Mouse (Mus musculus) erythroblast, embryonic 14.5 days (primary cell): ENCODE data around the gene Rbms3. TPM values are rescaled to one million over a fixed set of nuclear protein-coding genes. Genes with fewer than 3 reads are reported as not detected.
A peak's percentile ranks its signal among the peaks of the same experiment; 100 is the strongest.

Source experiments
- H3K27me3 ChIP-seq: 2 replicates; pipeline ENCODE4 v1.6.1; 2012; ENCODE audit warnings: inconsistent platforms; ENCODE audit not compliant: control insufficient read depth
- H3K36me3 ChIP-seq: 2 replicates; pipeline ENCODE4 v1.6.1; 2012; ENCODE audit warnings: mild to moderate bottlenecking, inconsistent platforms; ENCODE audit not compliant: control insufficient read depth
- H3K4me1 ChIP-seq: 2 replicates; pipeline ENCODE4 v1.6.1; 2012; ENCODE audit warnings: inconsistent platforms; ENCODE audit not compliant: control insufficient read depth
- H3K4me3 ChIP-seq: replicated peaks from 2 replicates; pipeline ENCODE3; 2012; ENCODE audit warnings: moderate library complexity, mild to moderate bottlenecking, inconsistent platforms
- H3K9me3 ChIP-seq: 2 replicates; pipeline ENCODE4 v1.6.1; 2012; ENCODE audit warnings: low read length, inconsistent platforms, mixed read lengths; ENCODE audit not compliant: control insufficient read depth
- GATA1 ChIP-seq: IDR thresholded peaks from 2 replicates; pipeline ENCODE4 v1.6.1; 2012; ENCODE audit warnings: low read length, inconsistent platforms, mixed read lengths
- TAL1 ChIP-seq: IDR thresholded peaks from 3 replicates; pipeline ENCODE4 v1.6.1; 2012; ENCODE audit warnings: low read length, inconsistent platforms, mixed read lengths
- polyA plus RNA-seq: library from polyadenylated mRNA; stranded (reverse); fragments of >175 nt; gene quantifications from 2 replicates; pipeline ENCODE4 v1.2.3, GENCODE M21; 2012

Gene Rbms3
- polyA plus RNA-seq, 1 experiment, result not detected

- Histone ChIP-seq H3K4me3 (no peak overlapping the region), H3K9me3 (no peaks in the 10 kb centered on the region), H3K27me3 (no peaks in the 10 kb centered on the region), H3K36me3 (no peaks in the 10 kb centered on the region), H3K4me1 (no peaks in the 10 kb centered on the region)
- no peak for TF ChIP-seq GATA1
- no peak for TF ChIP-seq TAL1
Observed at GRCm38 (mm10) chr9:116905646-116906045, 724.1 kb downstream of the Rbms3 start.

DNA sequence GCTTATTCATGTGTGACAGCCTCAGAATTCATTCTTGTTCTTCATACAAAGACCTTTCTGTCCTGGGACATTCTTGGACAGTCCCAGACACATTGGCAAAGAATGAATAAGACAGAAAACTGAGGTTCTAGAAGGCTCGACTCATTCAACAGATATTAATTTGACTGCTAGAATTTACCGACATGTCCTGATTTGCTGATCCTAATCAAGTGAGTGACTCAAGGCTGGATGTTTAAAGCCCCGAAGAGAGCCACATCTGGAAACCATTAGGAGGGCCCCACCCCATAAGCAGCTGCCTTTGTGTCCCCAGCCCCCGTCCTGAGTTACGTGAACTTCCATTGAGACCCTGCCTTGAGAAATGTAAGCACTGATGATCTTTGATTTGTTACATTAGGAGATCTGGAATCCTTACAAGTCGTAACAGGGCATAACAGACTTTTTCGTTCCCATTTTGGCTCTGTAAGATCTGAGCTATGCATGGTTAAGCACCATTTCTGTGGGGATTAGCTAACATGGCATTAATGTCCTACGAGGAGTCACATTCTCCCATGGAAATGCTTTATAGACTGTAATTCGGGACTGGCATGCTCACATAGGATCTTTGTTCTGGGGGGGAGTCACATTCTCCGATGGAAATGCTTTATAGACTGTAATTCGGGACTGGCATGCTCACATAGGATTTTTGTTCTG is 726.3 kb downstream of the Rbms3 start:
- Histone ChIP-seq H3K27me3 (no peaks in the 10 kb centered on the region), H3K4me1 (no peaks in the 10 kb centered on the region), H3K9me3 (no peaks in the 10 kb centered on the region), H3K4me3 (no peak overlapping the region), H3K36me3 (no peaks in the 10 kb centered on the region)
- TF ChIP-seq GATA1 (no peak), TAL1 (no peak)

DNA sequence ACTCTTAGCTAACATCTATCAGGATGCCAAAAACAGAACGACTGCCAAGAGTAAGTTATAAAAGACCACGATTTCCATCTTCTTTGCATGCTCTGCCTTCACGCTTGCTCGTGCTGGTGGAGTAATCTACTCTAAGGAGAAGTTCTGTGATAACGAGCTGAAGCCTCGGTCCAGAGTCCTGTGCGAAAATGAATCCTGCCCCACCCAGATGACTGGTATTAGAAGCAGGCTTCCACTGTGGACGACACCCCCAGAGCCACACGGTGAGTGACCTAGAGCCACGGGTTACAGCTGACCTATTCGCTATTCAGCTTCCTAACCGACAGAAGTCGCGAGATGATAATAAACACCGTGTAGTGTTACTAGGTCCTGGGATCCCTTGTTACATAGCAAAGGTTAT is 730.3 kb downstream of the Rbms3 start:
- no peaks in the 10 kb centered on the region for H3K36me3 ChIP-seq
- TF ChIP-seq GATA1 (no peak), TAL1 (no peak)
- H3K9me3 ChIP-seq, result no peaks in the 10 kb centered on the region
- H3K4me3 ChIP-seq, result no peak overlapping the region
- H3K27me3 ChIP-seq, result no peaks in the 10 kb centered on the region
- H3K4me1 ChIP-seq, result no peaks in the 10 kb centered on the region

DNA sequence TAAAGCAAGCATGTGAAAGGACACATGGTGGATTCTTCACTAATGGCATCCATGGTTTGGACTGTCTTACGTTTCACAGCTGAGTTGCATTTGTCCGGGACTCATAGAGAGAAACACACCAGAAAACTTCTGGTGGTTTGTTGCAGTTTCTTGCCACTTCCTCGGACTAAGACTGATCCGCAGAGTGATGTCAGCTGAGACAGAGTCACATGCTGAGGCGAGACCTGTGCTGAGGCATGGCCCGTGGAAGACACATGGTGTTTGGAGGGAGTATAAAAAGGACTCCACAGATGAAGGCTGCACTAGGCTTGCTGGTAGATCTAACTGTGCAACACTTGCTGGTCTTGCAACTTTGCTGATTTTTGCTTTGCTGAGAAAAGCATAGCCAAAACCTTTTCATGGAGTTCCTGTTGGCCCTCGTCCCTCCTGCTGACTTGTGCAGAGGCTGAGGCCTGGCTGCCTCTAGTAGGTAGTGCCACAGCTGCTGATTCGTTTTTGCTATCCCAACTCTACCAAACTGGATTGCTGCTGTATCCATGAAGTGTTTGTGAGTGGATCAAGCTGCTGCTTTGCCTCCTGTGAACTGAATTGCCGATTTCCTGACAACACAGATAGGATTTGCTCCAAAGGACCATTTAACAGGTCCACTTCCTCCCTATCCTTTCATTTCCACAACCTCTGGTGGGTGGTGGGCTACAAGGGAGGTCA is 742.6 kb downstream of the Rbms3 start:
- no peaks in the 10 kb centered on the region for H3K36me3 ChIP-seq
- no peaks in the 10 kb centered on the region for H3K27me3 ChIP-seq
- H3K4me1 ChIP-seq, result peaks cover 2% of the 10 kb centered on the region
- no peaks in the 10 kb centered on the region for H3K9me3 ChIP-seq
- no peak for TF ChIP-seq TAL1
- no peak for TF ChIP-seq GATA1
- no peak overlapping the region for H3K4me3 ChIP-seq

GRCm38 (mm10) chr9:116885617-116886016 is 744.1 kb downstream of the Rbms3 start:
- Histone ChIP-seq H3K27me3 (no peaks in the 10 kb centered on the region), H3K4me3 (no peak overlapping the region), H3K4me1 (peaks cover 2% of the 10 kb centered on the region), H3K9me3 (no peaks in the 10 kb centered on the region), H3K36me3 (no peaks in the 10 kb centered on the region)
- no peak for TF ChIP-seq TAL1
- no peak for TF ChIP-seq GATA1

DNA sequence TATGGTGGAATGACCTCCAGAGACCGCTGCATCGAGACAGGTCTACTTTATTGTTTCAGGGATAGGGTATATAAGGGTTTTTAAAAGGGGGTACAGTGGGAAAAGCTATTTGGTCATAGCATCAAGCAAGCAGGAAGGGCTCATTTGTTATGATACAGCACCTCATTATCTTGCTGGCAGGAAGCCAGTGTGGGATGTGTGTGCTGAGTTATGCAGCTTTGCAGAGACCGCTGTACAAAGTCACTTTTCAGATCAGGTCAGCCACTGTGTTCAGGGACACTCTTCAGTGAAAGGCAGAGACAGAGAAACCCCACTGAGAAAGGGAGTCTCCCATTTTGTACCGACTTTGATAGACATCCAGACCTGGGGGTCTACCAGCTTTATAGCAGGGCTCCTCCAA is 749.2 kb downstream of the Rbms3 start:
- Histone ChIP-seq H3K27me3 (no peaks in the 10 kb centered on the region), H3K36me3 (no peaks in the 10 kb centered on the region), H3K4me1 (peaks cover 7% of the 10 kb centered on the region), H3K9me3 (no peaks in the 10 kb centered on the region), H3K4me3 (no peak overlapping the region)
- TF ChIP-seq TAL1 (no peak), GATA1 (no peak)

DNA sequence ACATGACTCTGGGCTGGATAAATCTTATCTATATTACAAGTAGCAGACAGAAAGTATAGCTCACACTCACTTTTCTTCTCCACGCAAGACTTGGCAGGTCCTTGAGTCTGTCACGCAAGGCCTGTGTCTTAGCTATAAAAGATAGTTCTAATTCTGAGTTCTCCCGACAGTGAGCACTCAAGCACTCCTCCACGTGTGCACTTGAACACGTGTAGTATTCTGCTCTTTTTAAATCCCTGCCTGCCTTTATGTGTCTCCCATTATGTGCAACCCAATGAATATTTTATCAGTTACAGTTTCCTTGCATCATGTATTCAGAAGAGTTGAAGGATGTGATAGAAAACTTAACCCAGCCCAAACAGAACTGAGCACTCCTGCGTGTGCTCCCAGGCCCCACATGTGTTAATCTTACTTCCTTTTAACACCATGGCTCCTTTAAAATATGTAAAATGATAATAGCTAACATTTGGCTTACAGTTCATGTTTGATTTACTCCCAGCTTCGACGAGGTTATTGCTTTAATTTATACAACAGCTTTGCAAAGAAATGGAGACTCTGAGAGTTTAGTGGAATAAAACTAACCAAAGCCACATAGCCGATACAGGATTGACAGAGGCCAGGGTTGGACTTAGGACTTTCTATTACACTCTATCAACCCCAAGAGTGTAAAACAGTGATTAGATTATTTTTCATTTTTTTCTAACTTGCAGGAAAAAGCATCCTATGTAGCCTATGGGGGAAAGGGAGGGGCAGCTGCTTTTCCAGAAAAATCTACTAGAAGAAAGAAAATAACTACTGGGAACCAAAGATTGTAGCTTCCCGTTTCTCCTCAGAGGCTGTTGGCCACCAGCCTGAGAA is 749.9 kb downstream of the Rbms3 start:
- H3K4me3 ChIP-seq, result no peak overlapping the region
- TF ChIP-seq GATA1 (no peak), TAL1 (no peak)
- no peaks in the 10 kb centered on the region for H3K36me3 ChIP-seq
- H3K27me3 ChIP-seq, result no peaks in the 10 kb centered on the region
- peaks cover 8% of the 10 kb centered on the region for H3K4me1 ChIP-seq
- H3K9me3 ChIP-seq, result no peaks in the 10 kb centered on the region

GRCm38 (mm10) chr9:116876786-116877185 is 752.9 kb downstream of the Rbms3 start:
- Histone ChIP-seq H3K36me3 (no peaks in the 10 kb centered on the region), H3K4me1 (peaks cover 36% of the 10 kb centered on the region), H3K9me3 (no peaks in the 10 kb centered on the region), H3K4me3 (no peak overlapping the region), H3K27me3 (no peaks in the 10 kb centered on the region)
- TF ChIP-seq TAL1 (no peak), GATA1 (no peak)

DNA sequence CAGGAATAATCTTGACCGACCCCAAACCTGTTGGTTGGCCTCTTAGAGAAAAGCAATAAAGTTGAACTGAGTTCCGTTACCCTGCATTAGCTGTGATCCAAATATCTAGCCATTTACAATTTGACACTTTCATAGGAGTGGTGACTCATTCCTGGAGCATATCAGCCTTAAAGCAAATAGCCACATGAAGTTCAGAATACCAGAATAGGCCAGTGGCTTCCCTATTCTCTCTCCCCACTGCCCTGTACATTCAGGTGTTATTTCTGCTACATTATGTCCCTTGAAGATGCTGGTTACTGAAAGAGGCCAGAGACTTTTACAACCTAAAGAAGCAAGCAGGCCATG is 755.8 kb downstream of the Rbms3 start:
- TF ChIP-seq TAL1, result no peak
- TF ChIP-seq GATA1, result no peak
- H3K4me1 ChIP-seq, result peaks cover 45% of the 10 kb centered on the region
- no peaks in the 10 kb centered on the region for H3K27me3 ChIP-seq
- peaks cover 3% of the 10 kb centered on the region for H3K9me3 ChIP-seq
- H3K36me3 ChIP-seq, result peaks cover 3% of the 10 kb centered on the region
- peak overlapping the region; percentile 62 for H3K4me3 ChIP-seq
